Mouse (Mus musculus) layer of hippocampus, postnatal 36 days (tissue): ENCODE measurements around the gene Sema3b. TPM values are rescaled to one million over a fixed set of nuclear protein-coding genes. Genes with fewer than 3 reads are reported as not detected.

Source experiments
- total RNA-seq, 2 experiments: library from RNA; stranded (reverse); gene quantifications; 2 replicates each; pipeline ENCODE4 v1.2.3; 2021

The Sema3b gene
- total RNA-seq, 2 experiments from 2014 or later: 1.7 to 2.2 TPM

Other genes with a start within 250 kb of the Sema3b start
- gene Cacna2d2, start 209.6 kb downstream of the Sema3b start, total RNA-seq: 10 to 100 TPM; 17.5 to 23.3 TPM
- 10 to 100 TPM; 34.6 to 35.0 TPM for gene Tmem115, start 75.3 kb downstream of the Sema3b start, total RNA-seq
- gene Cyb561d2, start 67.0 kb downstream of the Sema3b start, total RNA-seq: 10 to 100 TPM; 15.1 to 18.2 TPM
- 10 to 100 TPM; 39.7 to 47.9 TPM for gene Nprl2, start 67.0 kb downstream of the Sema3b start, total RNA-seq
- gene Zmynd10, start 61.9 kb downstream of the Sema3b start, total RNA-seq: 1 to 10 TPM; 3.4 to 4.3 TPM
- 10 to 100 TPM; 15.8 TPM for gene Rassf1, start 57.7 kb downstream of the Sema3b start, total RNA-seq
- gene Tusc2, start 46.0 kb downstream of the Sema3b start, total RNA-seq: 10 to 100 TPM; 70.1 to 82.0 TPM
- 10 to 100 TPM; 13.0 to 13.5 TPM for gene Hyal2, start 41.3 kb downstream of the Sema3b start, total RNA-seq
- gene Hyal1, start 32.3 kb downstream of the Sema3b start, total RNA-seq: 1 to 10 TPM; 6.5 to 6.7 TPM
- 10 to 100 TPM; 13.5 to 13.8 TPM for gene Naa80, start 30.3 kb downstream of the Sema3b start, total RNA-seq
- 1 to 10 TPM; 1.3 to 1.8 TPM for gene Hyal3, start 28.4 kb downstream of the Sema3b start, total RNA-seq
- gene Ifrd2, start 21.6 kb downstream of the Sema3b start, total RNA-seq: 10 to 100 TPM; 11.2 to 13.8 TPM
- 100 to 1,000 TPM; 195 to 208 TPM for gene Gnai2, start 26.1 kb upstream of the Sema3b start, total RNA-seq
- gene Slc38a3, start 60.3 kb upstream of the Sema3b start, total RNA-seq: 10 to 100 TPM; 53.9 to 60.6 TPM
- gene Gnat1, start 70.5 kb upstream of the Sema3b start, total RNA-seq: not detected
- 1 to 10 TPM; 4.3 to 4.6 TPM for gene Sema3f, start 101.2 kb upstream of the Sema3b start, total RNA-seq
- gene Rbm5, start 161.8 kb upstream of the Sema3b start, total RNA-seq: 100 to 1,000 TPM; 143 to 166 TPM